Mouse (Mus musculus) liver, embryonic 16.5 days (tissue): Measurements from ENCODE around the gene Golga7b. TPM values are rescaled to one million over a fixed set of nuclear protein-coding genes. Genes with fewer than 3 reads are reported as not detected.

Source experiments
- ATAC-seq: fragments of 200-750 bp; cut with Nextera tagmentation; 2 replicates; pipeline ENCODE4 v1.8.0; 2017; ENCODE audit warnings: low read depth, mild to moderate bottlenecking, moderate number of reproducible peaks, moderate library complexity
- H3K27ac ChIP-seq: fragments of 300-500 bp; sonication (generic); 2 replicates; pipeline ENCODE4 v1.5.1; 2014; ENCODE audit warnings: mild to moderate bottlenecking, low read length
- H3K27me3 ChIP-seq: fragments of 300-500 bp; sonication (generic); 2 replicates; pipeline ENCODE4 v1.6.1; 2014; ENCODE audit warnings: low read depth, low read length, mixed read lengths; ENCODE audit not compliant: control insufficient read depth, insufficient read depth
- H3K36me3 ChIP-seq: fragments of 300-500 bp; sonication (generic); 2 replicates; pipeline ENCODE4 v1.6.1; 2014; ENCODE audit warnings: mild to moderate bottlenecking; ENCODE audit not compliant: control insufficient read depth, insufficient read depth
- H3K4me1 ChIP-seq: fragments of 300-500 bp; sonication (generic); 2 replicates; pipeline ENCODE4 v1.6.1; 2014; ENCODE audit warnings: low read depth, low read length, mixed read lengths; ENCODE audit not compliant: control insufficient read depth
- H3K4me2 ChIP-seq: fragments of 300-500 bp; sonication (generic); 2 replicates; pipeline ENCODE4 v1.6.1; 2014; ENCODE audit warnings: low read depth, low read length, mixed read lengths
- H3K4me3 ChIP-seq: fragments of 300-500 bp; sonication (generic); 2 replicates; pipeline ENCODE4 v1.5.1; 2014; ENCODE audit warnings: low read depth, mild to moderate bottlenecking, low read length
- H3K9ac ChIP-seq: fragments of 300-500 bp; sonication (generic); 2 replicates; pipeline ENCODE4 v1.6.1; 2014; ENCODE audit warnings: low read depth, low read length
- H3K9me3 ChIP-seq: fragments of 300-500 bp; sonication (generic); replicated peaks from 2 replicates; pipeline ENCODE4 v1.6.1; 2016; ENCODE audit warnings: low read length; ENCODE audit not compliant: control insufficient read depth
- WGBS: fragments of 180-500 bp; shearing (Covaris S2); extraction: QIAGEN DNeasy Blood & Tissue Kit; methylation state at CpG from one replicate; pipeline ENCODE4 v1.1.7; 2014; ENCODE audit not compliant: insufficient replicate concordance; 5-methylcytosine and 5-hydroxymethylcytosine counted together
- microRNA-seq: library from miRNA; unstranded; fragments of <30 nt; microRNA quantifications from one replicate; pipeline ENCODE4, GENCODE M21; 2016
- polyA plus RNA-seq: library from polyadenylated mRNA; unstranded; fragments of >200 nt; fragmentation: Nextera tagmentation; extraction: Ambion mirVana; gene quantifications from 2 replicates; pipeline ENCODE4 v1.2.1, GENCODE M21; 2015

Golga7b gene
- polyA plus RNA-seq, 1 experiment from 2014 or later, result not detected

DNA sequence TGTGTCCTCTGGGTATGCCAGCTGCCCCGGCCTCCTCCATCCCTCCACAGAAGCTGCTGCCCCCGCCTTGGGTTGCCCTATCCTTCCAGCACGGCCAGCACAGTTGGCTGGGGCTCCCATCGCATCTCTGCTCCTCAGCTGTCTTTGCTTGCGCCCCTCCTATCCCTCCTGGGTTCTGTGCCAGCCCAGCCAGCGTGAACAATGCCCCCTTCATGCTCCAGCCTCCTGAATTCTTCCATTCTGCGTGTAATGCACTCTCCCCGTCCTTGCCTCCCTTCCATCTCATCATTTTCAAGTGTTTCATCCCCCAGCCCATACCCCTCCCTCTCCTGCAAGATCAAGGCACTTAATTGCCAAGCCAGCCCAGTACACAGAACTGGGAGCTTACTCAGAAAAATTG is 69.6 kb downstream of the Golga7b start:
- WGBS, result 54% methylated on average over 8 of the region's 8 CpGs
- ATAC-seq, result no peak
- no peak overlapping the region for H3K4me3 ChIP-seq
- no peaks in the 10 kb centered on the region for H3K36me3 ChIP-seq
- no peak overlapping the region for H3K9ac ChIP-seq
- no peak overlapping the region for H3K4me2 ChIP-seq
- H3K27ac ChIP-seq, result no peak overlapping the region
- no peaks in the 10 kb centered on the region for H3K9me3 ChIP-seq
- H3K27me3 ChIP-seq, result no peaks in the 10 kb centered on the region
- H3K4me1 ChIP-seq, result no peaks in the 10 kb centered on the region

DNA sequence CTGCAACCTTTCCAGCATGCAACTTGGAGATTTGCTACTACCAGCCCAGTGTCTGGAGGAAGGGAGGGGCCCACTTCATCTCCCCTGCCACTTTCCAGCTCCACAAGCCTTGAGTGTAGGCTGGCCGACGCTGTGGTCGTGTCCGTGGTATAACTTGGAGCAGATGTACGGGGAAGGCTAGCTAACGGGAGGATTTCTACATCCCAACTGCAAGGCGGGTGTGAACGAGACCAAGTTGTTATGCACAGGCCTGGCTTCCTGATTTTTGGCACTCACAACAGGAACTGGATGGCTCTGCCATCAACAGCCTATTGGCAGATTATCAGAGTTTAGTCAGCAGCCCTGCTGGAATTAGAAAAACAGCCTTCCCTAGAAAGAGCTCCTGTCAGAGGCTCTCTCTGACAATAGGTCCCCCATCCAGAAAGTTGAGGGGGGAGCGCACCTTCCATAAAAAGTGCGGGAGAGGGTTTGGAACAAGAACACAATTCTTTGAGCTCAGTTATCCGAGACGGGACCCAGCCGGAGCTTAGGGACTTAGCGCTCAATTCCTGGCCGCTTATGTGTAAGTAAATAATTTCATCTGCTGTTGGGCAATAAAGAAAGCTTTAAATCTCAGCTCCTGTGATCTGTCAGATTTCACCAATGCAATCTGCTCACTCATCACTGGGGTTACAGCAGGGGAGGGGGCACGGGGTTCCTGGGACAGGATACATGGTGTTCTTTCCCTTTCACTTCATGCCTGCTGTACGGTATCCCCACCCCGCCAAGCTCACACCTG is 70.5 kb downstream of the Golga7b start:
- Histone ChIP-seq H3K27me3 (no peaks in the 10 kb centered on the region), H3K9me3 (no peaks in the 10 kb centered on the region), H3K4me1 (no peaks in the 10 kb centered on the region), H3K27ac (no peak overlapping the region), H3K4me3 (no peak overlapping the region), H3K4me2 (no peak overlapping the region), H3K9ac (no peak overlapping the region), H3K36me3 (no peaks in the 10 kb centered on the region)
- WGBS, result 51% methylated on average over 18 of the region's 18 CpGs
- no peak for ATAC-seq

Small RNAs within 50 kb of the gene (microRNA-seq; reads per million reads assigned to microRNA genes)
- gene Gm26339 (not detected), gene Mir3085 (not detected)

Other genes with a start within 250 kb of the Golga7b start
- 0.07 and 0.15 TPM in 2 replicates for gene Ankrd2, start 211.6 kb upstream of the Golga7b start, polyA plus RNA-seq
- 62.9 and 70.5 TPM in 2 replicates for gene Hoga1, start 202.0 kb upstream of the Golga7b start, polyA plus RNA-seq
- gene 4933411K16Rik, start 195.3 kb upstream of the Golga7b start, polyA plus RNA-seq, result 0.34 and 0.35 TPM in 2 replicates
- gene Morn4, start 161.2 kb upstream of the Golga7b start, polyA plus RNA-seq, result 1.1 TPM in 2 replicates
- 2.9 and 4.0 TPM in 2 replicates for gene Pi4k2a, start 157.1 kb upstream of the Golga7b start, polyA plus RNA-seq
- gene Avpi1, start 118.5 kb upstream of the Golga7b start, polyA plus RNA-seq, result 22.5 and 24.8 TPM in 2 replicates
- gene Marveld1, start 100.2 kb upstream of the Golga7b start, polyA plus RNA-seq, result 2.0 TPM in 2 replicates
- gene Zfyve27, start 83.6 kb upstream of the Golga7b start, polyA plus RNA-seq, result 8.5 and 9.9 TPM in 2 replicates
- gene Sfrp5, start 45.3 kb upstream of the Golga7b start, polyA plus RNA-seq, result 0.37 TPM in 1 of 2 replicates, not detected in the other
- 0.08 TPM in 1 of 2 replicates, not detected in the other for gene Crtac1, start 184.2 kb downstream of the Golga7b start, polyA plus RNA-seq